ENCODE assay signal across 21 mouse cellular contexts in the genomic region with DNA sequence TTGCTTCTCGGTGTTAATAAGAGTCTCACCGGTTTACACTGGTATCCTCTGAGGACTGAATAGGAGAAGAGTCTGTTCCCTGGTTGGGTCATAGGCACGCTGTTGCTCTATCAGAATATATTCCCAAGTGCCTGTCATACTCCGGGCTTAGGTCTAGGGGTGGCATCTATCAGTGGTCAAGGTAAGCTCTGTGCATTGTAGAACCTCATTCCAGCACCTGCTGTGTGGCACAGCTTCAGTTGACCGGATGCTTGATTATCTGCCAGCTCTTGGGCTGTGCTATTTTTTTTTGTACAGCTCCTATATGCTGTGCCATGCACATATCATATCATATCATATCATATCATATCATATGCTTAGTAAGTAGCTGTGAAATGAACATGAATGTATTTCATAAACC. TPM values are rescaled to one million over a fixed set of nuclear protein-coding genes. Genes with fewer than 3 reads are reported as not detected.
DNase-seq lines count a peak whose midpoint lies in the region; ATAC-seq and TF ChIP-seq lines count a peak whose summit lies in the region.
"Had no signal": no experiment of that assay in that cellular context is flagged by ENCODE, and none has a peak within 500 bp of the region (broad histone marks: within the 10 kb centered on the region; RNA-seq: fewer than 3 reads in every experiment).

No protein-coding gene starts in this region.

- no peaks in the 10 kb centered on the region for H3K4me1 ChIP-seq in kidney, embryonic 15.5 days
- H3K4me1 ChIP-seq in kidney, adult 2 months (ENCODE audit: control insufficient read depth, insufficient read depth, low read length) = no peaks in the 10 kb centered on the region
- no peaks in the 10 kb centered on the region for H3K4me1 ChIP-seq in lung, embryonic 15.5 days
- H3K4me1 ChIP-seq: embryonic facial prominence, embryonic 15.5 days; forebrain, embryonic 10.5 days; hindbrain, embryonic 12.5 days had no signal

- 0 out of 2 replicates have a peak overlapping the region, but pooled peaks have one; percentile 29 for H3K27ac ChIP-seq in kidney, embryonic 15.5 days
- H3K27ac ChIP-seq in kidney, adult 2 months (ENCODE audit: insufficient read depth, low read depth, low read length) = no peak overlapping the region
- peak overlapping the region; percentile 64 for H3K27ac ChIP-seq in lung, embryonic 15.5 days
- H3K27ac ChIP-seq: embryonic facial prominence, embryonic 15.5 days; forebrain, embryonic 10.5 days; gastrocnemius, adult 2 months; hindbrain, embryonic 12.5 days had no signal

- H3K27me3 ChIP-seq in kidney, embryonic 15.5 days = no peaks in the 10 kb centered on the region
- no peaks in the 10 kb centered on the region for H3K27me3 ChIP-seq in kidney, adult 2 months (replicated peaks; ENCODE audit: control insufficient read depth, insufficient read depth, low read length)
- H3K27me3 ChIP-seq in lung, embryonic 15.5 days = no peaks in the 10 kb centered on the region
- H3K27me3 ChIP-seq: CH12.LX; embryonic facial prominence, embryonic 15.5 days; hindbrain, embryonic 12.5 days had no signal

- no peak overlapping the region for H3K4me3 ChIP-seq in kidney, embryonic 15.5 days (replicated peaks)
- no peak overlapping the region for H3K4me3 ChIP-seq in kidney, adult 2 months (ENCODE audit: insufficient read depth, low read depth, low read length)
- no peak overlapping the region for H3K4me3 ChIP-seq in lung, embryonic 15.5 days
- H3K4me3 ChIP-seq: embryonic facial prominence, embryonic 15.5 days; erythroblast, embryonic 14.5 days; forebrain, embryonic 10.5 days; gastrocnemius, adult 2 months; hindbrain, embryonic 12.5 days had no signal

- H3K4me2 ChIP-seq in kidney, embryonic 15.5 days = no peak overlapping the region
- H3K4me2 ChIP-seq in lung, embryonic 15.5 days = no peak overlapping the region
- H3K4me2 ChIP-seq: embryonic facial prominence, embryonic 15.5 days; hindbrain, embryonic 12.5 days had no signal

- TF ChIP-seq POLR2A in kidney, adult 2 months (IDR thresholded peaks at IDR 0.05; ENCODE audit: low read depth, low read length) = no peak

- 92% methylated on average over 5 of the region's 5 CpGs for WGBS in kidney, embryonic 15.5 days
- 85% methylated on average over 5 of the region's 5 CpGs for WGBS in kidney, adult 2 months
- WGBS in lung, embryonic 15.5 days = 81% methylated on average over 5 of the region's 5 CpGs

- no peak for ATAC-seq in kidney, embryonic 15.5 days (replicated peaks; ENCODE audit: low FRiP score)
- no peak for ATAC-seq in lung, embryonic 15.5 days (ENCODE audit: borderline replicate concordance, extremely low read depth, low FRiP score, low TSS enrichment)
- ATAC-seq: activated CD4-positive, CD25-positive, alpha-beta regulatory T cell, adult 4 months; forebrain, embryonic 14.5 days; hindbrain, embryonic 16.5 days; inflammation-experienced regulatory T-cells, adult 6 months; Patski had no signal

- H3K9ac ChIP-seq in kidney, embryonic 15.5 days = no peak overlapping the region
- H3K9ac ChIP-seq in lung, embryonic 15.5 days = no peak overlapping the region
- H3K9ac ChIP-seq: embryonic facial prominence, embryonic 15.5 days; hindbrain, embryonic 12.5 days had no signal

- peak; percentile 18 to 34 for DNase-seq in cerebellum, postnatal 14 days
- DNase-seq in cerebellum, adult 8-10 months = no peak
- DNase-seq in kidney, adult 2 months = no peak
- no peak for DNase-seq in lung, postnatal 36 days
- DNase-seq: adrenal gland, postnatal 14 days; gastrocnemius, adult 2 months; gastrocnemius, postnatal 25 days; heart, postnatal 10 days; heart, postnatal 4 days had no signal

- H3K36me3 ChIP-seq in kidney, embryonic 15.5 days = no peaks in the 10 kb centered on the region
- H3K36me3 ChIP-seq in kidney, adult 2 months (ENCODE audit: control insufficient read depth, insufficient read depth, low read length) = no peaks in the 10 kb centered on the region
- no peaks in the 10 kb centered on the region for H3K36me3 ChIP-seq in lung, embryonic 15.5 days
- H3K36me3 ChIP-seq: embryonic facial prominence, embryonic 15.5 days; forebrain, embryonic 10.5 days had no signal

- no peaks in the 10 kb centered on the region for H3K9me3 ChIP-seq in kidney, embryonic 15.5 days (replicated peaks)
- H3K9me3 ChIP-seq in lung, embryonic 15.5 days = no peaks in the 10 kb centered on the region
- H3K9me3 ChIP-seq: embryonic facial prominence, embryonic 15.5 days; forebrain, embryonic 10.5 days; hindbrain, embryonic 12.5 days had no signal

- no peak for TF ChIP-seq CTCF in kidney, adult 2 months (conservative IDR thresholded peaks at IDR 0.05; ENCODE audit: insufficient read depth, insufficient read length, low read depth, low read length)

RNA-seq across cellular contexts. Expression of a gene that starts 9.5 kb away (rescaled TPM):
- polyA plus RNA-seq in kidney, embryonic 15.5 days (2015; fragmentation: Nextera tagmentation; extraction: Ambion mirVana) = 0.62 and 0.73 TPM in 2 replicates
- not detected in 2 replicates for polyA plus RNA-seq in kidney, adult 2 months (2012; rRNA removed)
- polyA plus RNA-seq in lung, embryonic 15.5 days (2015; fragmentation: Nextera tagmentation; extraction: Ambion mirVana) = 0.49 and 0.72 TPM in 2 replicates
- polyA plus RNA-seq: erythroblast, embryonic 14.5 days had no signal

Comparison
In these comparisons a context has a peak if more than half of its experiments do, and no peak if none do; other contexts are left out.
1. DNase-seq: peak in cerebellum, postnatal 14 days (2 of 2); none in cerebellum, adult 8-10 months (single experiment), kidney, adult 2 months (single experiment) and lung, postnatal 36 days (single experiment).